Mouse (Mus musculus): ENCODE measurements around the gene Zc3h14. TPM values are rescaled to one million over a fixed set of nuclear protein-coding genes. Genes with fewer than 3 reads are reported as not detected.

Gene Zc3h14
- total RNA-seq (2021), result 10 to 100 TPM; 90.4 to 93.2 TPM
- long read RNA-seq, transcript Zc3h14-204 (17 exons, 3,514 nt), result minor isoform, 46 of 178 reads
- long read RNA-seq, transcript Zc3h14-203 (15 exons, 3,146 nt), result major isoform, 59 of 178 reads
- long read RNA-seq, partial matches to known transcripts, result 15 of 178 reads
- long read RNA-seq, other reads (novel, unspliced or antisense), result 54 of 178 reads

GRCm38 (mm10) chr12:98746746-98747379 lies at the start of gene Zc3h14:
Gene Zc3h14 (plus strand): TSS chr12:98746964.
- peak; percentile 88 to 92 for DNase-seq (ENCODE audit: low spot score in 2 of 2)

GRCm38 (mm10) chr12:98697202-98697601 lies 49.6 kb upstream of the Zc3h14 start:
- DNase-seq (ENCODE audit: low spot score in 2 of 2), result no peak

- peak in 1 of 2 experiments; percentile 50 for DNase-seq (ENCODE audit: low spot score in 2 of 2)
Observed at GRCm38 (mm10) chr12:98701564-98701963, 45.2 kb upstream of the Zc3h14 start.

GRCm38 (mm10) chr12:98703554-98703953 lies 43.2 kb upstream of the Zc3h14 start:
- no peak for DNase-seq (ENCODE audit: low spot score in 2 of 2)

- DNase-seq (ENCODE audit: low spot score in 2 of 2), result no peak
Observed at GRCm38 (mm10) chr12:98703961-98704360, 42.8 kb upstream of the Zc3h14 start.

GRCm38 (mm10) chr12:98712819-98713218 lies 33.9 kb upstream of the Zc3h14 start:
- no peak for DNase-seq (ENCODE audit: low spot score in 2 of 2)

GRCm38 (mm10) chr12:98713621-98714103 lies 33.1 kb upstream of the Zc3h14 start:
- no peak for DNase-seq (ENCODE audit: low spot score in 2 of 2)

GRCm38 (mm10) chr12:98714757-98715156 lies 32.0 kb upstream of the Zc3h14 start:
- no peak for DNase-seq (ENCODE audit: low spot score in 2 of 2)

GRCm38 (mm10) chr12:98716142-98716541 lies 30.6 kb upstream of the Zc3h14 start:
- no peak for DNase-seq (ENCODE audit: low spot score in 2 of 2)

GRCm38 (mm10) chr12:98720628-98721027 lies 26.1 kb upstream of the Zc3h14 start:
- peak in 1 of 2 experiments; percentile 63 for DNase-seq (ENCODE audit: low spot score in 2 of 2)

GRCm38 (mm10) chr12:98721030-98721429 lies 25.7 kb upstream of the Zc3h14 start:
- no peak for DNase-seq (ENCODE audit: low spot score in 2 of 2)

- no peak for DNase-seq (ENCODE audit: low spot score in 2 of 2)
Observed at GRCm38 (mm10) chr12:98724224-98724623, 22.5 kb upstream of the Zc3h14 start.

GRCm38 (mm10) chr12:98724976-98725375 lies 21.8 kb upstream of the Zc3h14 start:
- DNase-seq (ENCODE audit: low spot score in 2 of 2), result no peak

GRCm38 (mm10) chr12:98726078-98726477 lies 20.7 kb upstream of the Zc3h14 start:
- DNase-seq (ENCODE audit: low spot score in 2 of 2), result no peak

GRCm38 (mm10) chr12:98727186-98727585 lies 19.6 kb upstream of the Zc3h14 start:
- DNase-seq (ENCODE audit: low spot score in 2 of 2), result no peak

- no peak for DNase-seq (ENCODE audit: low spot score in 2 of 2)
Observed at GRCm38 (mm10) chr12:98730682-98731081, 16.1 kb upstream of the Zc3h14 start.

- no peak for DNase-seq (ENCODE audit: low spot score in 2 of 2)
Observed at GRCm38 (mm10) chr12:98733165-98733564, 13.6 kb upstream of the Zc3h14 start.

- no peak for DNase-seq (ENCODE audit: low spot score in 2 of 2)
Observed at GRCm38 (mm10) chr12:98733776-98734175, 13.0 kb upstream of the Zc3h14 start.

- DNase-seq (ENCODE audit: low spot score in 2 of 2), result peak; percentile 77 to 89
Observed at GRCm38 (mm10) chr12:98734246-98734879, 12.4 kb upstream of the Zc3h14 start.

GRCm38 (mm10) chr12:98734880-98735801 lies 11.6 kb upstream of the Zc3h14 start:
- no peak for DNase-seq (ENCODE audit: low spot score in 2 of 2)

Measured in layer of hippocampus, adult 18-20 months (tissue).